Mouse (Mus musculus) CH12.LX (cell line): Measurements from ENCODE around the gene Olfr317. TPM values are rescaled to one million over a fixed set of nuclear protein-coding genes. Genes with fewer than 3 reads are reported as not detected.

Experiments used
- DNase-seq: peaks from one replicate; pipeline ENCODE4 v3.0.0-alpha.2; 2013; ENCODE audit errors: extremely low read depth
- H3K27ac ChIP-seq: 2 replicates; pipeline ENCODE4 v1.5.1; 2012; ENCODE audit warnings: low read depth, mild to moderate bottlenecking, control low read depth, moderate library complexity; ENCODE audit not compliant: insufficient read depth
- H3K27me3 ChIP-seq: replicated peaks from 2 replicates; pipeline ENCODE3; 2012; ENCODE audit warnings: inconsistent platforms
- H3K36me3 ChIP-seq, 2 experiments: replicated peaks in 1 of 2; 2 replicates each; pipeline versions ENCODE3 to v1.6.1; 2012; ENCODE audit warnings: inconsistent platforms in 1 of 2, low read length in 1 of 2, mild to moderate bottlenecking in 1 of 2, mixed read lengths in 1 of 2, moderate library complexity in 1 of 2; ENCODE audit not compliant: control insufficient read depth in 1 of 2, insufficient read depth in 1 of 2
- H3K4me1 ChIP-seq, 2 experiments: 2 replicates each; pipeline ENCODE4 v1.6.1; 2012; ENCODE audit warnings: inconsistent platforms in 1 of 2, moderate library complexity in 1 of 2; ENCODE audit not compliant: insufficient read depth in 2 of 2, control insufficient read depth in 1 of 2
- H3K4me2 ChIP-seq: 2 replicates; pipeline ENCODE4 v1.6.1; 2012; ENCODE audit warnings: low read depth, mild to moderate bottlenecking, control low read depth; ENCODE audit not compliant: poor library complexity, insufficient read depth, severe bottlenecking
- H3K4me3 ChIP-seq, 3 experiments: fragments of 150-350 bp in 1 of 3; sonication (generic) in 1 of 3; replicated peaks in 1 of 3; 2 replicates each; pipeline versions ENCODE3 to v1.5.1; 2011 to 2012; ENCODE audit warnings: low read depth in 2 of 3, low read length in 2 of 3, mild to moderate bottlenecking in 2 of 3, moderate library complexity in 2 of 3, control low read depth in 1 of 3, improper control_type of control experiment in 1 of 3, inconsistent platforms in 1 of 3, mixed read lengths in 1 of 3; ENCODE audit not compliant: poor library complexity in 1 of 3
- H3K79me2 ChIP-seq: replicated peaks from 2 replicates; pipeline ENCODE4 v1.6.1; 2012; ENCODE audit warnings: mild to moderate bottlenecking, moderate library complexity; ENCODE audit not compliant: control insufficient read depth, poor library complexity, insufficient read depth, severe bottlenecking; ENCODE audit errors: extremely low read depth
- H3K9ac ChIP-seq: 2 replicates; pipeline ENCODE4 v1.6.1; 2012; ENCODE audit warnings: low read depth, mild to moderate bottlenecking, control low read depth, moderate library complexity; ENCODE audit not compliant: insufficient read depth
- H3K9me3 ChIP-seq: replicated peaks from 2 replicates; pipeline ENCODE3; 2012; ENCODE audit warnings: low read length, inconsistent platforms, mixed read lengths
- BHLHE40 ChIP-seq: IDR thresholded peaks from 2 replicates; pipeline ENCODE4 v1.6.1; 2011; ENCODE audit warnings: mild to moderate bottlenecking, low read depth, low read length, improper control_type of control experiment
- CHD1 ChIP-seq: IDR thresholded peaks from 2 replicates; pipeline ENCODE4 v1.6.1; 2012; ENCODE audit warnings: low read depth, low read length, improper control_type of control experiment, inconsistent platforms
- CHD2 ChIP-seq: IDR thresholded peaks from 2 replicates; pipeline ENCODE4 v1.6.1; 2011; ENCODE audit warnings: low read length, improper control_type of control experiment
- CTCF ChIP-seq, 2 experiments: IDR thresholded peaks in 1 of 2; conservative IDR thresholded peaks in 1 of 2; 2 replicates each; pipeline ENCODE4 v1.5.1; 2011 to 2012; ENCODE audit warnings: low read depth in 2 of 2, low read length in 2 of 2, improper control_type of control experiment in 1 of 2, inconsistent platforms in 1 of 2, mild to moderate bottlenecking in 1 of 2, moderate library complexity in 1 of 2
- E2F4 ChIP-seq: IDR thresholded peaks from 2 replicates; pipeline ENCODE4 v1.6.1; 2011; ENCODE audit warnings: low read depth, low read length, improper control_type of control experiment; ENCODE audit not compliant: insufficient replicate concordance
- ELF1 ChIP-seq: IDR thresholded peaks from 2 replicates; pipeline ENCODE4 v1.6.1; 2014; ENCODE audit warnings: low read depth, mild to moderate bottlenecking, inconsistent platforms, low read length, improper control_type of control experiment
- ETS1 ChIP-seq: conservative IDR thresholded peaks from 2 replicates; pipeline ENCODE4 v1.6.1; 2012; ENCODE audit warnings: low read depth, mild to moderate bottlenecking, inconsistent platforms, low read length, improper control_type of control experiment, moderate library complexity
- GABPA ChIP-seq: IDR thresholded peaks from 2 replicates; pipeline ENCODE4 v1.6.1; 2012; ENCODE audit warnings: low read depth, low read length, improper control_type of control experiment, inconsistent platforms; ENCODE audit not compliant: insufficient replicate concordance
- HCFC1 ChIP-seq: IDR thresholded peaks from 2 replicates; pipeline ENCODE4 v1.6.1; 2012; ENCODE audit warnings: low read depth, mild to moderate bottlenecking, inconsistent platforms, low read length, improper control_type of control experiment
- IRF4 ChIP-seq: IDR thresholded peaks from 2 replicates; pipeline ENCODE4 v1.6.1; 2014; ENCODE audit warnings: low read depth, mild to moderate bottlenecking, inconsistent platforms, low read length, improper control_type of control experiment
- JUN ChIP-seq: IDR thresholded peaks from 2 replicates; pipeline ENCODE4 v1.6.1; 2011; ENCODE audit warnings: low read depth, mild to moderate bottlenecking, low read length, improper control_type of control experiment, moderate library complexity; ENCODE audit not compliant: insufficient read depth
- MAFK ChIP-seq: IDR thresholded peaks from 2 replicates; pipeline ENCODE4 v1.6.1; 2011; ENCODE audit warnings: low read length, improper control_type of control experiment; ENCODE audit not compliant: insufficient replicate concordance
- MAX ChIP-seq: IDR thresholded peaks from 2 replicates; pipeline ENCODE4 v1.6.1; 2011; ENCODE audit warnings: low read length, improper control_type of control experiment
- MEF2A ChIP-seq: IDR thresholded peaks from 2 replicates; pipeline ENCODE4 v1.6.1; 2014; ENCODE audit warnings: low read depth, mild to moderate bottlenecking, inconsistent platforms, low read length, improper control_type of control experiment, borderline replicate concordance
- MXI1 ChIP-seq: IDR thresholded peaks from 2 replicates; pipeline ENCODE4 v1.6.1; 2011; ENCODE audit warnings: mild to moderate bottlenecking, low read depth, low read length, improper control_type of control experiment
- MYC ChIP-seq: IDR thresholded peaks from 2 replicates; pipeline ENCODE4 v1.6.1; 2011; ENCODE audit warnings: low read depth, mild to moderate bottlenecking, improper control_type of control experiment, low read length
- NELFE ChIP-seq: IDR thresholded peaks from 2 replicates; pipeline ENCODE4 v1.6.1; 2011; ENCODE audit warnings: low read depth, low read length, improper control_type of control experiment
- NRF1 ChIP-seq: IDR thresholded peaks from 2 replicates; pipeline ENCODE4 v1.6.1; 2014; ENCODE audit warnings: low read depth, mild to moderate bottlenecking, inconsistent platforms, low read length, improper control_type of control experiment, moderate library complexity
- POLR2A ChIP-seq: IDR thresholded peaks from 2 replicates; pipeline ENCODE4 v1.6.1; 2011; ENCODE audit warnings: low read depth, mild to moderate bottlenecking, improper control_type of control experiment, low read length
- POLR2AphosphoS2 ChIP-seq: IDR thresholded peaks from 2 replicates; pipeline ENCODE4 v1.6.1; 2011; ENCODE audit warnings: low read depth, low read length, improper control_type of control experiment
- RAD21 ChIP-seq: IDR thresholded peaks from 2 replicates; pipeline ENCODE4 v1.6.1; 2011; ENCODE audit warnings: low read depth, mild to moderate bottlenecking, low read length, improper control_type of control experiment, moderate library complexity
- TCF12 ChIP-seq: IDR thresholded peaks from 2 replicates; pipeline ENCODE4 v1.6.1; 2014; ENCODE audit warnings: low read depth, mild to moderate bottlenecking, inconsistent platforms, low read length, improper control_type of control experiment
- ZMIZ1 ChIP-seq: IDR thresholded peaks from 2 replicates; pipeline ENCODE4 v1.6.1; 2012; ENCODE audit warnings: low read depth, mild to moderate bottlenecking, inconsistent platforms, low read length, improper control_type of control experiment
- ZNF384 ChIP-seq: IDR thresholded peaks from 2 replicates; pipeline ENCODE4 v1.6.1; 2012; ENCODE audit warnings: low read depth, low read length, improper control_type of control experiment, inconsistent platforms
- dilution Hi-C: fragments of 300-500 bp; cut with MboI; formaldehyde crosslinking; loops from 2 replicates; pipeline ENCODE4 v1.14.3; 2020; ENCODE audit warnings: low sequenced_read_pairs; ENCODE audit not compliant: extremely low pct_unique_long_range_greater_than_20kb, extremely low pct_ligation_motif_present
- in situ Hi-C: fragments of 300-500 bp; cut with MboI; formaldehyde crosslinking; loops from 3 replicates; pipeline ENCODE4 v1.14.3; 2019; ENCODE audit warnings: low sequenced_read_pairs, low pct_ligation_motif_present, low pct_unique_long_range_greater_than_20kb, mixed read lengths
- polyA plus RNA-seq: library from polyadenylated mRNA; unstranded; fragments of >175 nt; gene quantifications from 2 replicates; pipeline ENCODE4 v1.2.1, GENCODE M21; 2012; ENCODE audit warnings: low read depth; ENCODE audit not compliant: insufficient read length
- total RNA-seq, 2 experiments: library from RNA; depleted of rRNA; stranded (reverse); fragments of 300-350 nt in 1 of 2; fragments of >200 nt in 1 of 2; gene quantifications; 2 replicates each; pipeline ENCODE4 v1.2.3; 2012 to 2014

The Olfr317 gene
- total and polyA plus RNA-seq, 3 experiments: not detected

GRCm38 (mm10) chr11:58787651-58788050, 48.6 kb upstream of the Olfr317 start:
- no peak overlapping the region for H3K27ac ChIP-seq
- no peaks in the 10 kb centered on the region for H3K9me3 ChIP-seq
- in situ Hi-C loops (no loop called here), dilution Hi-C loops (no loop called here)
- H3K4me1 ChIP-seq: peaks cover 11 to 31% of the 10 kb centered on the region in 2 experiments
- H3K4me3 ChIP-seq: no peak overlapping the region
- peak; percentile 13 for DNase-seq
- TF ChIP-seq ZNF384: peak; percentile 26; the same call in 1 of the 2 replicates
- TF ChIP-seq IRF4: no peak
- no peaks in the 10 kb centered on the region for H3K36me3 ChIP-seq
- no peak overlapping the region for H3K9ac ChIP-seq
- no peaks in the 10 kb centered on the region for H3K27me3 ChIP-seq
- no peaks in the 10 kb centered on the region for H3K79me2 ChIP-seq
- no peak overlapping the region for H3K4me2 ChIP-seq

GRCm38 (mm10) chr11:58784182-58784581, 45.2 kb upstream of the Olfr317 start:
- Histone ChIP-seq H3K4me1 (peaks cover 3 to 8% of the 10 kb centered on the region in 2 experiments), H3K36me3 (no peaks in the 10 kb centered on the region), H3K4me2 (no peak overlapping the region), H3K79me2 (no peaks in the 10 kb centered on the region), H3K4me3 (no peak overlapping the region), H3K27ac (no peak overlapping the region), H3K9me3 (no peaks in the 10 kb centered on the region), H3K9ac (no peak overlapping the region)
- dilution Hi-C loops (no loop called here), in situ Hi-C loops (no loop called here)
- TF ChIP-seq CHD1 (no peak), POLR2A (no peak), ZNF384 (no peak), RAD21 (no peak), BHLHE40 (no peak), ETS1 (no peak), ZMIZ1 (no peak), HCFC1 (no peak), MAFK (no peak), CTCF (conservative IDR thresholded peaks at IDR 0.05 in 1 of 2, IDR thresholded peaks at IDR 0.05 in 1 of 2; ENCODE audit: low read depth in 2 of 2, low read length in 2 of 2) (no peak), MEF2A (no peak)
- TF ChIP-seq, all 38 proteins: peak for 0
- no peak for DNase-seq
- no peaks in the 10 kb centered on the region for H3K27me3 ChIP-seq

- Histone ChIP-seq H3K27ac (no peak within 1 kb of the TSS), H3K36me3 (no peaks in the 10 kb centered on the region), H3K4me2 (no peak within 1 kb of the TSS), H3K9me3 (no peaks in the 10 kb centered on the region), H3K9ac (no peak within 1 kb of the TSS), H3K79me2 (no peaks in the 10 kb centered on the region), H3K27me3 (no peaks in the 10 kb centered on the region), H3K4me1 (peaks cover 2 to 4% of the 10 kb centered on the region in 2 experiments; a peak in 2 of 4 replicates), H3K4me3 (no peak within 1 kb of the TSS)
- TF ChIP-seq NELFE (no peak), E2F4 (no peak), TCF12 (no peak), MYC (no peak), MXI1 (no peak), JUN (no peak), CHD2 (no peak), ELF1 (no peak), MAFK (no peak), POLR2AphosphoS2 (no peak), GABPA (no peak), IRF4 (no peak), MAX (no peak), NRF1 (no peak), RAD21 (no peak), ETS1 (no peak), POLR2A (no peak), ZMIZ1 (no peak)
- dilution Hi-C loops (no loop called here), in situ Hi-C loops (no loop called here)
- no peak for DNase-seq
Measured at GRCm38 (mm10) chr11:58782480-58783089, 43.6 kb upstream of the Olfr317 start, which contains the start of gene Olfr314. Gene Olfr314, plus strand, starts transcription at chr11:58782952.
